Mouse (Mus musculus) CD8-positive naive resting alpha-beta T cell, adult 2 months (primary cell): ENCODE measurements at regions not wholly inside any gene's neighbourhood (a gene's known extent, or its start where the extent isn't known, plus 50 kb on each side); places are given as distances from the start of the nearest gene placed in this dataset.
A peak's percentile ranks its signal among the peaks of the same experiment; 100 is the strongest.

Experiments
- DNase-seq, 2 experiments: peaks; one replicate each; pipeline ENCODE4 v3.0.0; 2022; ENCODE audit warnings: low read depth in 2 of 2, low spot score in 2 of 2

- DNase-seq, result no peak
These were observed 159.4 kb upstream of the 3110018I06Rik start for GRCm38 (mm10) chr12:107328986-107329385.

GRCm38 (mm10) chr12:107334366-107334765, 154.1 kb upstream of the 3110018I06Rik start:
- DNase-seq, result no peak

GRCm38 (mm10) chr12:107335106-107335505, 153.3 kb upstream of the 3110018I06Rik start:
- DNase-seq, result no peak

GRCm38 (mm10) chr12:107338758-107339157, 149.7 kb upstream of the 3110018I06Rik start:
- no peak for DNase-seq

- no peak for DNase-seq
These were observed 132.2 kb upstream of the 3110018I06Rik start for GRCm38 (mm10) chr12:107356211-107356610.

- no peak for DNase-seq
These were observed 131.5 kb upstream of the 3110018I06Rik start for GRCm38 (mm10) chr12:107356974-107357373.

- DNase-seq, result no peak
These were observed 127.9 kb upstream of the 3110018I06Rik start for GRCm38 (mm10) chr12:107360511-107360910.

GRCm38 (mm10) chr12:107361606-107362005, 126.8 kb upstream of the 3110018I06Rik start:
- DNase-seq, result no peak

- peak in 1 of 2 experiments; percentile 34 for DNase-seq
These were observed 126.3 kb upstream of the 3110018I06Rik start for GRCm38 (mm10) chr12:107362120-107362519.

GRCm38 (mm10) chr12:107372254-107372653, 116.2 kb upstream of the 3110018I06Rik start:
- no peak for DNase-seq

GRCm38 (mm10) chr12:107392050-107392795, 96.2 kb upstream of the 3110018I06Rik start:
- no peak for DNase-seq

GRCm38 (mm10) chr12:107394467-107394866, 94.0 kb upstream of the 3110018I06Rik start:
- no peak for DNase-seq

- DNase-seq, result no peak
These were observed 83.6 kb upstream of the 3110018I06Rik start for GRCm38 (mm10) chr12:107404821-107405220.

- no peak for DNase-seq
These were observed 64.5 kb upstream of the 3110018I06Rik start for GRCm38 (mm10) chr12:107423923-107424322.

- no peak for DNase-seq
These were observed 49.9 kb upstream of the 3110018I06Rik start for GRCm38 (mm10) chr12:107438506-107438905.
